Mouse (Mus musculus) embryo, embryonic 9.5 days (tissue): ENCODE measurements around the gene Olfr1102.

Experiments
- DNase-seq: peaks from one replicate; pipeline ENCODE4 v3.0.0-alpha.2; 2017; ENCODE audit errors: extremely low spot score

Gene Olfr1102

GRCm38 (mm10) chr2:86998098-86998497 lies at the start of gene Olfr1102:
TSS of gene Olfr1102 (plus strand) at chr2:86998398.
- DNase-seq: no peak

GRCm38 (mm10) chr2:86960593-86960992 lies 37.6 kb upstream of the Olfr1102 start, which contains the start of gene Olfr1099:
TSS of gene Olfr1099 (minus strand) at chr2:86960693.
- DNase-seq: no peak

- no peak for DNase-seq
Observed at GRCm38 (mm10) chr2:86979854-86980253, 18.3 kb upstream of the Olfr1102 start, which contains the start of gene Olfr1100. TSS of gene Olfr1100 (minus strand) at chr2:86979954.

GRCm38 (mm10) chr2:86991121-86991520 lies 7.1 kb upstream of the Olfr1102 start, which contains the start of gene Olfr1101:
TSS of gene Olfr1101 (minus strand) at chr2:86991221.
- no peak for DNase-seq

GRCm38 (mm10) chr2:87026980-87027379 lies 28.8 kb downstream of the Olfr1102 start, which contains the start of gene Olfr1104:
TSS of gene Olfr1104 (minus strand) at chr2:87027080.
- DNase-seq: no peak

- DNase-seq: no peak
Observed at GRCm38 (mm10) chr2:87036431-87036830, 38.2 kb downstream of the Olfr1102 start, which contains the start of gene Olfr1105. TSS of gene Olfr1105 (minus strand) at chr2:87036531.

GRCm38 (mm10) chr2:87052173-87052572 lies 54.0 kb downstream of the Olfr1102 start, which contains the start of gene Olfr1106:
TSS of gene Olfr1106 (minus strand) at chr2:87052273.
- no peak for DNase-seq
